Mouse (Mus musculus) regulatory T cell (primary cell): ENCODE data around the gene Psmd12.

Source experiments
- in situ Hi-C: fragments of 300-600 bp; cut with MboI, MseI; formaldehyde crosslinking; loops from one replicate; pipeline ENCODE4 v1.15.1; 2025; ENCODE audit warnings: high pct_unique_total_duplicates

The Psmd12 gene

DNA sequence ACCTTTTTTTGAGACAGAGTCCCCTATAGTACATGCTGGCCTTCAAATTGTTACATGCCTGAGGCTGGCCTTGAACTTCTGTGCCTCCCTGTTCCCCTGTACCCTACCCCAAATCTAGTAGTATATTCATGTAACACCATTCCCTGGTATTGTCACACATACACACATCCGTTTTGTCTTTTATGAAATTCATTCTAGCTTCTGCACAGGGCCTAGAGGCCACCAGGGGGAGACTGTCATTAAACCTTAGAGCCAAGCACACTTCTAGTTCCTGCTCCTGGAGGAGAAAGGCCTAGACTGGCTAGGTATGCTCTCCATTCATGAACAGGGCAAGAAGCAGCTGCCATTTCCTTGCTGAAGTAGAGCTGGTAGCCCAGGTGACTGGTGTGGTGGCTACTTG is 27.0 kb downstream of the Psmd12 start:
- in situ Hi-C loops = no loop called here

DNA sequence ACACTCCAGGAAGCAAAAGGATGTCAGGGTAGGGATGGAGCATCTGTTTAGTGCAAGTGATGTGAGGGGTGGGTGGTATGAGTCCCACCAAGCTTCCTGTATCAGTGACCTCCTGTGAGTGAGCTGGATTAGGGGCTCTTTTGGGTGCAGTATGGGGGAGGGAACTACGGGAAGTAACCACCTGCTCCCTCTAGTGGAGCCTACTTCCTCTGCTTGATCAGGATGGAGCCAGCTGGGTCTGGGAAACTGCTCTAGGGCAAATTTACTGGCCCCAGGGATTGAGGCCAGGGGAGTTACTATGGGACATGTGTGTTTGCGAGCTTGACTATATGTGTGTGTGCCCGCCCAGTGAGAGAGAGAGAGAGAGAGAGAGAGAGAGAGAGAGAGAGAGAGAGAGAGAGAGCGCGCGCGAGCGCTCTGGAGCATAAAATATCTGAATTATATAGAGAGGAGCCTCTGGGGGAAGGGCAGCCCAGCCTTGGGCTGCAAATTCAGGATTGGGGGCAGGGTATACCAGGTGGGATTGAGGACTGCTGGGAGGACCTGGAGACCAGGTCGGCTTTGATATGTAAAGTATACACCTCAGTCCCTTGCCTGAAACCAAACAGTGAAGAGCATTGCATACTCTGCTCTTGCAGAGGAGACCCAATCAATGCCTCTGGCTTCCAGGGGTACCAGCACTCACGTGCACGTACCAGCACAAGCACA is 30.5 kb downstream of the Psmd12 start:
- in situ Hi-C loops = loop anchor here (5.0 kb wide), 2 partner anchors 38 to 343 kb away; partner anchors contain the start of gene Helz

DNA sequence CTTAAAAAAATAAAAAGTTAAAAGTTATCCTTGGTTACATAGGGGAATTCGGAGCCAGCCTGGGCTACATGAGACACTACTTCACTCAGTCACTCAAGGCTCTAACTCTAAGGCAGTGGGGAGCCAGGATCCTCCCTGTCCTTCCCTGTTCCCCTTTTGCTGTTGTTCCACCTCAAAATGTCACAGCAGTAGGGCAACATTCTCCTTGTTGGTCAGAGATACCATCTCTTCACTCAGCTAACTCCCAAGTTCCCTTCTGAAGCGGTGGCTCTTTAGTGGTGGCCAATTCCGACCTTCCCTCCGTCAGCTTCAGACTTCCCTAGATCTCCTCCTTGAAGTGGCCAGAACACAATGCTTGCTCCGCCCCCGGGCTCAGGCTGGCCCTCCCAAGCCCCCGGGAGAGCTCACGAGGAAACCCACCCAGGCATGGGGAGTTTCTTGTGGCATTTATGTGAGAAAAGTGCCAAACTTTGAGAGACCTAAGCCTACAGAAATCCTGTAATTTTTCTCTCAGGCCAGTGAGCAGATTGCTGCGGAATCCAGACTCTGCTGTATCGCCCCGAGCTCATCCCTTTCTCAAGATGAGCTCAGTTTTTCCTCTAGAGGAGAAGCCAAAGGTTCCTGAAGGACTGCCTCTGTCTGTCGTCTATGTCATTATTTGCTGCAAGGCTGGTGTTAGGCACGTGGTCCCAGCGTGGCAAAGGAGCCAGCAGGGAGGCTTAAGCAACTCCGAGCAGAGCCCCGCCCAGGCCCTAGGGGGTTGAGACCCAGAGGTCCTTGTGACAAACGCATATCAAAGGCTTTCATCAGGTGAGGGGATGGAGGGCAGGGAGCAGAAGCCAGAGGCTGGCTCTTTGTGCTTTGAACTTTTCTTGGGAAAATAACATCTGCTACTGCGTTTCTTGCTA is 31.3 kb downstream of the Psmd12 start:
- in situ Hi-C loops = loop anchor here (5.0 kb wide), 2 partner anchors 37 to 342 kb away; partner anchors contain the start of gene Helz

DNA sequence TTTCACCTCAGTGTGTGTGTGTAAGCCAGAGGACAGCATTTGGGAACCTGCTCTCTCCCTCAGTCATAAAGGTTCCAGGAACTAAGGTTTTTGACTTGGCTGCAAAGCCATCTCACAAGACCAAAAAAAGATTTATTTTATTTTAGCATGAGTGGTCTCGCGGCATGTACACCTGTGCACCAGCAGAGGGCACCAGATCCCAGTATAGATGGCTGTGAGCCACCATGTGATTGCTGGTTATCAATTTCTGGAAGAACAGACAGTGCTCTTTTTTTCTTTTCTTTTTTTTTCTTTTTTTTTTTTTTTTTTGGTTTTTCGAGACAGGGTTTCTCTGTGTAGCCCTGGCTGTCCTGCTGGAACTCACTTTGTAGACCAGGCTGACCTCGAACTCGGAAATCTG is 32.7 kb downstream of the Psmd12 start:
- in situ Hi-C loops = loop anchor here (5.0 kb wide), 2 partner anchors 35 to 340 kb away; partner anchors contain the start of gene Helz

DNA sequence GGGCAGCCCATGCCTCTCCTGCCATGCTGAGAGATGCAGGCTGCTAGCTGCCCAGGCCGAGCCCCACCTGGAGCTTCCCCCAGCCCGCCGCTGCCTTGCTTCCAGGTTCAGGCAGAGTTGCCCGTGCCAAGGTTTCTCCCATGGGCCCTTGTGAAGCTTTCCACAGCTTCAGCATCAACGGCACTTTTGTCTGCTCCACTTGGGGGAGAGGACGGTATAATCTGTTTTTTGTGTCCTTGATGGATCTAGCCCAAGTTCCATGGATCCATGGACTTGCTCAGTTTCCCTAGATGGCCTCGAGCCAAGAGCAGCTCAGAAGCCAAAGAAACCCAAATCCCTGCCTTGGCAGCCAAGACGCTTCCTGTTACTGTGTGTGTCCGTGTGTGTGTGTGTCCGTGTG is 33.8 kb downstream of the Psmd12 start:
- in situ Hi-C loops = loop anchor here (5.0 kb wide), 2 partner anchors 34 to 339 kb away; partner anchors contain the start of gene Helz

DNA sequence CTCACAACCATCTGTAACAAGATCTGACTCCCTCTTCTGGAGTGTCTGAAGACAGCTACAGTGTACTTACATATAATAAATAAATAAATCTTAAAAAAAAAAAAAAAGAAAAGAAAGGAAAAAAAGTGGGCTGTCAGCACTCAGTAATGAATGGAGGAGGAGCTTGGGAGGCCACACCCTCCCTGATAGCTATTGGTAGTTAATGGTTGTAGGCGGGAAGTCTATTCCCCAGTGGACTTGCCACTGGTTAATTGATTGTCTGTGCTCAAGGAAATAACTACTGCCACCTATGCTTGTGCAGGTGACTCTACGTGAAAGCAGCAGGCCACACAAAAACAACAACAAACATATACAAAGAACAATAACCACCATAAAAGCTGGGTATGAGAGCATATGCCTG is 37.1 kb downstream of the Psmd12 start:
- in situ Hi-C loops = no loop called here

DNA sequence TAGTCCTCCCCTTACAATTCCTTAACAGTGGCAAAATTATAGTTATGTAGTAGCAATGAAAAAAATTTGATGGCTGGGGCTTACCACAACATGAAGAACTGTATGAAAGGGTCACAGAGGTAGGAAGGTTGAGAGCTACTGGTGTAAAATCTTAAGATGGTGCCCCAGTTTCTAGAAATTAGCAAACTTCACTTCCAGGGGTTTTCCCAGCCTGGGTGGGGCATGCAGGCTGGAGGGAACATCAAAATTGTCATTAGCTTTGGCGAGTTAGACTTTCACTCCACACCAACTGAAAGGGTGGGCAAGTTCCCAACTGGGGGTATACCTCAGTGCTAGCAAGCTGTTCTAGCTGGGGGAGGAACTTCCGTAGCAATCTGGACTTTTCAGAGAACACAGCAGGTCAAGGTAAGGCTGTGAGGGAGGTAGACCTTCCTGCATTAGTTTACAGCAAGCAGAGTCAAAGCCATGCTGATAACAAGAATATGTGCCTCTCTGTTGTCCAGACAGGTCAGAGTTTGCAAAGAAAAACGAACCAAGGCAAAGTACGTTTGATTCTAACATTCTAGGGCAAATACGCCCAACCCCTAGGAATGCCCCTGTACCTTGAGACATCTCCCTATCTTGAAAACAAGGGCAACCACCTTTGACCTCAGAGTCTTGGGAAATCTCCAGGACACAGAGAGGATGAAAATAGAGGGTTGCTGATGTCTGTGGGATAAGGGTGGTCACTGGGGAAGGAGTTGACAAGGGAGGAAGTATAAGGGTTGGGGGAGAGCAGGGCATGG is 39.6 kb downstream of the Psmd12 start:
- in situ Hi-C loops = no loop called here

DNA sequence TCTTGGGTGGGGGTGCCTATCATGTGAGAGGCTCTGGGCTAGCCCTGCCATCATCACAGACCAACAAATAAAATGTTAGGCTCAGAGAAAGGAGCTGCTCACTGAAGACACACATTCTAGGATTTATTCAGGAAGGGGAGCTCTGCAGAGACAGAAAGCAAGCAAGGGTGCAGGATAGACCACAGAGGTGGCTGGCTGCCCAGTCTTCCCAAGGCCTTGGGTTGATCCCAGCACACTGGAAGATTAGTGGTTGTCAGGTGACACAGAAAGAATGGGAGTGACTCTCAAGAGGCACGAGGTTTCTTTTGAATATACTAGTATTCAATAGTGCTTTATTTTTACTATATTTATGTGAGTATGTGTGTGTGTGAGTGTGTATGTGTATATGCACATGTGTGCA is 41.9 kb downstream of the Psmd12 start:
- in situ Hi-C loops = no loop called here

DNA sequence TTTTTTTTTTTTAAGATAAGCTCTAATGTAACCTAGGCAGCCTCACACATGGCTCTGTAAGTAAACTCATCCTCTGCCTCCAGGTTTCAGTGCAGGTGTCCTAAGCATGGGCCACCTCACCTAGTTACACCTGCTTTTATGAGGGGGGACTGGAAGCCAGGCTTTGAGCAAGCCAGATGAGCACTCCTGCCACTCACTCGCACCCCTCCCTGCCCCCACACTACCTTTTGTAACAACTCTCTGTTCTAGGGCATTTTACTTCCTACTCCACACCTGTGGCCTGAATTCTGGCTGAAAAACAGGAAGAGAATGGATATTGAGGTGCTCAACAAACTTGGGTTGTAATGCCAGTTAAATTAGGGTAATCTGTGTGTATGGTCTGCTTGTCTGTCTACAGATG is 45.7 kb downstream of the Psmd12 start:
- in situ Hi-C loops = no loop called here

DNA sequence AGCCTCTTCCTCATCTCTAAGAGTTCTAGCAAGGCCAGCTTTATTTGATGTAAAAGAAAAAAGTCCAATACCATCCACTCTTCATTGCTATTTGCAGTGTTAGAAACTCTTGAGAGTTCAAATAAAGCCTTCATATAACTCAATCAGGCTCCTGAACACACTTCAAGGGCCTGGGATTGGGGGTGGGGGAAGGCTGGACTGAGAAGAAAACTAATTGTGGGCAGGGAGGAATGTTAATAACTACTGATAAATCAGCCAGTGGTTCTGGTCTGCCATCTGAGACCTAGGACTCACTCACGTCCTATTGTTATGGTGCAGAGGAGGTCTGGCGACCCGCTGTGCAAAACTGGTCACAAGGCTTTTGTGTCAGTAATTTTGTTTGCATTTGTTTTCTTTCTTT is 48.3 kb downstream of the Psmd12 start:
- in situ Hi-C loops = no loop called here

DNA sequence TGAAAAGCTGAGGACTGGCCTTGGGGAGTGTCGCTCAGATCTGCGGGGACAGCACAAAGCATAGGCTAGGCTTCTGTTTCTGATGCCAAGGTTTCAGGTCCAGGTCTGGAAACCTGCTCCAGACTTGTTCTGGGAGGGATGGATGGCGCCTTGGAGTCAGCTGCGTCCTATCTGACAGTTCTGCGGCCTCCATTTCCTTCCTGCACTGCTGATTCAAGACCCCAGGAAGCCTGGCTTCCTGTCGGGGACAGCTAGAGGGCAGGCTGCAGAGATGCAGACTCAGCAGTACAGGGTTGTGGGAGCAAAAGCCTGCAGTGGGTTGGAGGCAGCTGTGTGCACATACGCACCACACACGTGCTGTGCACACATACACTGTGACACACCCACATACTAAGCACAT is 50.0 kb downstream of the Psmd12 start:
- in situ Hi-C loops = no loop called here

DNA sequence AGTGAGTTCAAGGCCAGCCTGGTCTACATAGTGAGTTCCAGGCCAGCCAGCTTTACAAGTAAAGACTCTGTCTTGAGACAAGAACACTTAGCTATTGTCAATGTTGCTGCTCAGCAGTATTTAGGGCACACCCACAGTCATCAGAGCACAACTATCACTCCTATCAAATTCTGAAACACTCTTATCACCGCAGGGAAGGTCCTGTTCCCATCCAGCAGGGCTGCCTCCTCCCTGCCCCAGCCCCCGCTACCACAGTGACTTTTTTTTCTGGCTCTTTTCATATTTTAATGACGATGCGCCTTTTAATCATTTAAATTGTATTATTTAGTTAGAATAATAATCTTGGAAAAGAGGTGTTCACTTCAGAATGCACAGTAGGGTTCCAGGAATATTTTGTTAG is 52.2 kb downstream of the Psmd12 start:
- in situ Hi-C loops = loop anchor here (10.0 kb wide), 1 partner anchor 733 kb away; no protein-coding TSS in a partner anchor

DNA sequence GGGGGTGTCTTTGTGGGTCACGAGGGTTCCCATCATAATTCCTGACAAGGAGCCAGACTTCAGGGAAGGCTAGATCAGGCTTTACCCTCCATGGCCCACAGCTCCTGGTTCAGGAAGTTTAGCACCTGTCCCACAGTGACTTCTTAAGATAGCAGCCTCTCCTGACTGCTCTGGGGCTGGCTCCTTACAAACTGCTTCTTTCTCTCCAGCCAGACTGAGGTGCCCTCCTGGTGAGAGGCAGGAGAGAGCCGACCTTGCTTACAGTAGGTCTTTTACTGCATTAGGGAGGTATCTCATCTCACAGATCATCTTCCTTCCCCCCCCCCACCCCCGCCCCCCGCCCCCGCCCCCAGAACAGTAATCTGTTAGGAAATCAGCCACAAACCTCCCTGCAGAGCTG is 53.0 kb downstream of the Psmd12 start:
- in situ Hi-C loops = loop anchor here (10.0 kb wide), 1 partner anchor 733 kb away; no protein-coding TSS in a partner anchor

DNA sequence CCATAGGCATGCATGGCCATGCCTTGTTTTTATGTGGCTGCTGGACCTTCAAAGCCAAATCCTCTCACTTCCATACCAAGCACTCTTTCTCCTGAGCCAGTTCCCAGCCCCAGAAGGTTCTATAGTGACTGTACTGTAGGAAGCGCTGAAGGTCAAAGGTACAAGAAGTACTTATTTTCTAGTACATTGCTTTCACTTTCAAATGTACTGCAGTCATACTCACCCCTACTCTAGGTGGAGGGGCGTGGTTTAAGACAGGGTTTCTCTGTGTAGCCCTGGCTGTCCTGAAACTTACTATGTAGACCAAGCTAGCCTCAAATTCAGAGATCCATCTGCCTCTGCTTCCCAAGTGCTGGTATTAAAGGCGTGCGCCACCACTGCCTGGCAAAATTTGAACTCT is 59.7 kb downstream of the Psmd12 start:
- in situ Hi-C loops = loop anchor here (10.0 kb wide), 1 partner anchor 726 kb away; no protein-coding TSS in a partner anchor

DNA sequence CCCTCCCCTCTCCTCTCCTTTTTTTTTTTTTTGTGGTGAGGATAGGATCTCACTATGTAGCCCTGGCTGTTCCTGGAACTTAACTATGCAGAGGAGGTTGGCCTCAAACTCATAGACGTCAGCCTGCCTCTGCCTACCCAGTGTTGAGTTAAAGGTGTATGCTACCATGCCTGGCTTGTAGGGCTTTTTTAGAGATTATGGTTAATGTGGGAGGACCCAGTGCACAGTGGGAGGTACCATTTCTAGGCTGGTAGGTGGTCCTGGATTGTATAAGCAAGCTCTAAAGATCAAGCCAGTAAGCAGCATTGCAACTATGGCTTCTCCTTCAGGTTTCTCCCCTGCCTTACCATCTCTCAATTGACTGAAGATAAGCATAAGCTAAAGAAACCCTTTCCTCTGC is 61.1 kb downstream of the Psmd12 start:
- in situ Hi-C loops = no loop called here

DNA sequence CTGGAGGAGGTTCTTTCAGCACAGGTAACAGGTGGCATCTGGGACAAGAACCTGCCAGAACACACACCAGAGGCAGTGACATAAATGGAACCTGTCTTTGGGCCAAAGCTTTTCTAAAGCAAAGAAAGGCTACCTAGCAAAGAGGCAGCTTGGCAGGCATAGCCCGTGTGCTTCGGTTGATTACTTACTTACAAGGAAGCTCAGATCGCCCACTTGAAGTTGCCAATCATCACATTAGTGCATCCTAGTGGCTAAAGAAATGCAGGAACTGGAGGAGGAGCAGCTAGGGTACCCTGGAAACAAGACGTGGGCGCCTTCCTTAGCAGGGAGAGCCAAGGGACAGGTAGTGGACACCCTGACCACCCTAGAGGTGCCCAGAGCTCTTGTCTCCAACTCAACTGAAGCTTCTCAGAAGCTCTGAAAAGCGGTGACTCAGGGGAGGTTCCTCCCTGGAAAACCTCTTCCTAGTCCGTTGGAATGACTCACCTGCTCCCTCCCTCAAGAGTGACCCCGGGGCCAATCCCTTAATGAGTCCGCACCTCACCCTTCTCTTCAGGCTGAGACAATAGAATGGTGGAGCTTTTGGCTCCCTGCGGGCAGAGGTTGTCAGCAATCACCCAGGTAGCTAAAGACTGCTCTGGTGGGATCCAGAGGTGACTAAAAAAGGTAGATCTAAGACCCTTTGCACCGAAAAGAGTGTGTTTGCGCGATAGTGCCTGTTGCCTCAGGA is 66.6 kb downstream of the Psmd12 start:
- in situ Hi-C loops = loop anchor here (5.0 kb wide), 1 partner anchor 34 kb away; no protein-coding TSS in a partner anchor

DNA sequence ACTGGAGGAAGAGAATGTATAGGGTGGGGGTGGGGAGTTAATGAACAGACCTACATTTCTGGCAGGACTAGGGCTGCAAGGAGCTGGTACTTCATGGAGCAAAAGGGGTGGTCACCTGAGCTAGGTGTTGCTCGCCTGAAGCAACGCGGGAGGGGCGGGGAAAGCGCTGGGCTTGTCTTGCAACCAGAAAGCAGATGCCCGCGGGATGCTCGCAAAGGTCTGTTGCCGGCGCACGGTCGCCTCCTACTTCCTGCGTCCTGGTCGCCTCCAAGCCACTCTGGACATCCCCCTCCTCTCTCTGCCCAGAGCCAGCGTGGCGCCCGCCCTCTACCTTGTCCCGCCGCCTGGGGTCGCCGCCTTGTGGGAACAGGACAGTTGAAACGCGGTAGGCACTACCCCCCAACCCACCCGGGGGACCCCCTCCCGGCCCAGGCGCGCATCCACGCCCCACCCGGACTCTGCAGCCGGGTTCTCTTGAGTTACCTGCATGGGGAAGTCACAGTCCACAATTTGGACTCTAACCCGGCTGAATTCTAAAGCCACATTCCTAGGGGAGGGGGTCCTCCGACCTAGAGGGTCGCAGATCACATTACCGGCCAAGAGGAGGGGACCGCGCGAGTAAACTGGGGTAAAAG is 67.5 kb downstream of the Psmd12 start:
- in situ Hi-C loops = loop anchor here (5.0 kb wide), 1 partner anchor 34 kb away; no protein-coding TSS in a partner anchor

DNA sequence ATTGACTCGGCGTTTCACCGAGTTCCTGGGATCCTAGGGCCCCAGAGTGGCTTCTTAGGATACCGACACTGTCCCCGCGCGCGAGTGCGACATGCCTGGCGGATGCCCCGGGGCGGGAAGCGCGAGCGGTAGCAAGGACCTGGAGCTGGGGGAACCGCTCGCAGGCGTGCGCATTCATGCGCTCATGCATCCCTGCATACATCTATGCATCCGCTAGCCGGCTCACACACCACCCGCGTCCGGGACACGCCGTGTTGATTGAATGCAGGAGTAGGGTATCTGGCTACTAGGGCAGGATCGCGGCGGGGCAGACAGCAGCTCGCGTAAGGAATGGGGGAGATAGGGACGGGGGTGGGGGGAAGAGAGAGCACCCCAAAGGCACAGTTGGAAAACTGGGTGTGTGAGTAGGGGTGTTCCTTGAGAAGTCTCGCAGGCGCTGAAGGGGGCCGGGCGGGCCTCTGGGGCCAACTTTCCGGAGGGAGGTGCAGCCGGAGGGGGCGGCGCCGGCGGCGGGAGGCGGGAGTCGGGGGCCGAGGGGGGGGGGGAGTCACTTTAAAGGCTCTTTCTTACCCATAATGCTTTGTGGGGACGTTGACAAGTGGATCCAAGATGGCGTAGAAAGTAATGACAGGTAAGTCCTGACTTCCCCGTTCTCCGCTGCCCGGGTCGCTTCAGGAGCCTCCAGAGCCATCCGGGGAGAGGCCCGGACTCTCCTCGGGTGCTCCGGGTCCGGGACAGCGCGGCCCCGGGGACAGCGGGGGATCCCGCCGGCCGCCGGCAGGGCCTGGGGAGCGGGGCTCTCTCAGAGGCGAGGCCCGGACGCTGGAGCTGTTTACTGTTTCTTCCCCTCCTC is 68.3 kb downstream of the Psmd12 start, which contains the start of gene Helz:
Gene Helz, plus strand, starts transcription at position 580 of the 853 bp plus-strand sequence.
- in situ Hi-C loops = loop anchor here (5.0 kb wide), 1 partner anchor 35 kb away; no protein-coding TSS in a partner anchor
